Mouse (Mus musculus): ENCODE results near the gene Uqcc2. TPM values are rescaled to one million over a fixed set of nuclear protein-coding genes. Genes with fewer than 3 reads are reported as not detected.

The Uqcc2 gene
- 100 to 1,000 TPM; 429 to 490 (median 471) TPM for total RNA-seq (2022)

DNA sequence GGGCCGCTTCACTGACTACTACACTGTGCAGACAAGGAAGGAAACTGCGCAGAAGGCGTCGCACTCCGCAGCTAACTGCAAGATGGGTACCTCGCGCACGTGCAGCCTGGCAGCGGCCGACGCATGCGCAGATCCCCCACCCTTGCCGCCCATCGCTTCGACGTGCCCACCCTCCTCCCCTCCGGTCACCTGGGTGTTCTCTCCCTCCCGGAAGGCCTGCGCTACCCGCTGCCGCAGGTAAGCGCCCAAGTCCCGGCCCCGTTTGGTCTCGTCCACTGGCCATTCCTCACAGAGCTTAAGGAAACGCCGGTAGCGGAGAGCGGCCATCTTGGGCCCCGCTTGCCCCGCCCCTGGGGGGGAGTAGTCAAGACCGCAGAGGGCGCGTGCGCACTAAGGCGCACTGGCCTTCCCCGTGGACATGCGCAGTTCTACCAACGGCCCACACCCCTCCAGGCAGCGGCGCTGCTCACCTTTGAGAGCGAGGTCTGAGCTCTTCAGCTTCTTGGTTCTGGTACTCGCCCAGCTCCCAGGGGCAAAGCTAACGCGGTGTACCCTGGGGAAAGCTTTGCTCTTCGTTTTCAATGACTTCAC, at the start of gene Uqcc2:
Gene Uqcc2 (minus strand): TSS at position 366 of the 591 bp plus-strand sequence.
- peak; percentile 96 to 99 for DNase-seq (ENCODE audit: low spot score in 2 of 2)

DNA sequence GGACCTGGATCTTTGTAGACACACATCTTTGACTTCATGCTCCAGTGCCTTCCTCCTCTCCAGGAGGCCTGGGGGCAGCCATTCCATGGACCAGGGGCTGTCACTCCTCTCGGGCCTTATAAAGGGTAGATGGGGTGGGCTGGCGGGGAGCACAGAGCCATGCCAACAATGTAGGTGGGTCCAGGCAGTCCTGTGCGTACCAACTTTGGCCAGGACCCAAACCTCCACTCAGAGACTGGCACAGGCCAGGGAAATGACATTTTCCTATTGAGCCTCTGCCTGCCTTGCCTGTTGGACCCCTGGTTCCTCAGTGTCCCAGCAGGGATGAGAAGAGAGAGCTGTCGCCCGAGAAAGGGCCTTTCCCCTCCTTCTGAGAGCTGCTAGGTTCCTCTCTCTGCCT, 48.7 kb upstream of the Uqcc2 start:
- DNase-seq (ENCODE audit: low spot score in 2 of 2): no peak

DNA sequence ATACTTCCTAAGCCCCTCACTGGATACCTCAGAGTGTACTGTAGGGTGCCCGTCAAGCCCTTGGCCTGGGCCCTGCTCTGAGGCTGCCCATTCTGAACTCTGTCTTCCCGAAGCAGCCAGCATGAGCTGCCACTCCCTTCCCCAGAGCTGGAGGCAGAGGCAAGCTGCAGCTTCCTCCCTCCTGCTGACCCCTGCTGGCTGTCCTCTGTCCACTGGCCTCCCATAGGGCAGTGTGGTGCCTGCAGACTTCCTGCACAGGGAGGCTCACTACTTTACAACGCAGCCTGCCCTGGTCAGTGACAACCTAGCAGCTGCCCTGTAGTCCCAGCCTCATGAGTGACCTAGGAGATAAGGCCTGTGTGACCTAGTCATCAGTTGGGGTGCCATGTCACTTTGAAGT, 48.0 kb upstream of the Uqcc2 start:
- peak; percentile 43 to 62 for DNase-seq (ENCODE audit: low spot score in 2 of 2)

DNA sequence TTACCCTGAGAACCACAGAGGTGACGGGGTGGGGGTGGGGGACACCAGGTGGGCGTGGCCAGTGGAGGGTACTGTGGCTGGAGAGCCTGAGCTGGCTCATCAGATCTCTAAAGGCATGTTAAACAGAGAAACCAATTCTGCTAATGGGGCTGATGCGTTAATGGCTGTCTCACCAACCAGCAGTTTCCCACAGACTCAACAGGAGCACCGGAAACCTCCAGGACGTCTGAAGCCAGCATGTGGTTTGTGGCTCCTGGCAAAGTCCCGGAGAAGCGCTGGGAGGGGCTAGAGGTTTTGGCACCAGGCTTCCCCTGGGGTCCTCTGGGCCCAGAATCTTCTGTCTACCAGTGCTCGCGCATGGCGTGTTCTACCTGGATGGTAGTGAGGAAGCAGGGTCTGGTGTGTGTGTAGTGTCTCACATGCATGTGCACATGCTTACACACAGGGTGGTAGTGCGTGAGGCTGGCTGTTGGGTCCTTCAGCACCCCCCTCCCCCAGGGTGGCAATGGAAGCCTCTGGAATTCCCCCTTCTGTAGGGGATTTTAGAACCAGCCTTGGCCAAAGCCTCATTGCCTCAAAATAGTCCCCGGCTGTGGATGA, 46.1 kb upstream of the Uqcc2 start:
- DNase-seq (ENCODE audit: low spot score in 2 of 2): no peak

DNA sequence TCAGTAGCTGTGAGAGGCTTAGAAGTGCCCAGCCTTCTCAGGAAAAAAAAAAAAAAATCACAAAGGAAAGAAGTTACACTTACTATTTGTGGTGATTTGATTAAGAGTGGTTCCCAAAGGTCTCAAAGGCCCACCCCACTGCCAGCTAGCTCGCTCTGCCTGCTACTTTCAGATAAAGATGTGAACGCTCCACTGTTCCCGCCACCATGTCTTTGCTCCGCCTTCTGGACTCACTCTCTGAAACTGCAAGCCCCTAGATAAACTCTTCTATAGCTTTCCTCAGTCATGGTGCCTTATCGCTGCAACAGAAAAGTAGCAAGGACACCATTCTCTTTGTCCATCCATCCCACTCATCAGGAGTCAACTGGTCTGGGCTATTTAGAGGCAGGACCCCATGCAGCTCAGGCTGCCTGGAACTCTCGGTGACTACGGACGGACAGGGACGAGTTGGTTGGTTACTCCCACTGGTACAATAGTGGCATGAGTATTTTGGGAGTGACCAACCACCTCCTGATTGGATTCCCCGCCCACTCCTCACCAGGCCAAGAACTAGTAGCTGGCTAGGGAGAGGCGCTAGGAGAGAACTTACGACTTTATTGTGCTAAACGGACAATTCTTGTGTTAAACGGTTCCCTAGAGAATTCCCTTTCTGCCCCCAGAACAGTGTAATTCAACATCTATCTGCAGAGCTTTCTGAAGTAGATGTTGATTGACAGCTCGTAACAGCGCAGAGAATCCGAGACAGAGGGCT, 44.9 kb upstream of the Uqcc2 start:
- no peak for DNase-seq (ENCODE audit: low spot score in 2 of 2)

DNA sequence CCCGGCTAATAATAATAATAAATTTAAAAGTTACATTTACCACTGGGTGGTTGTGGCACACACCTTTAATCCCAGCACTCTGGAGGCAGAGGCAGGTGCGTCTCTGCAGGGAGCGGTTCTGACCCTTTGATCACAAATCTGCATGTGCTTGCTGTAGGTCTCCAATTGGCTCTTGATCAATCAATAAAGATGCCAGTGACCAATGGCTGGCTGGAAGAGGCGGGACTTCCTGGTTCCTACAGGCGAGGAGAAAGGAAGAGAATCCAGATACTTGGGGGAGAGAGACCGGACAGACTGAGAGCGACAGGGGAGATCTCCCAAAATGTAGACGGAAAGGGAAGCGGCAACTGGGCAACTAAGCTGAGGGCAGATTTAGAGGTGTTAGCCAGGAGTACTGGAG, 44.3 kb upstream of the Uqcc2 start:
- no peak for DNase-seq (ENCODE audit: low spot score in 2 of 2)

DNA sequence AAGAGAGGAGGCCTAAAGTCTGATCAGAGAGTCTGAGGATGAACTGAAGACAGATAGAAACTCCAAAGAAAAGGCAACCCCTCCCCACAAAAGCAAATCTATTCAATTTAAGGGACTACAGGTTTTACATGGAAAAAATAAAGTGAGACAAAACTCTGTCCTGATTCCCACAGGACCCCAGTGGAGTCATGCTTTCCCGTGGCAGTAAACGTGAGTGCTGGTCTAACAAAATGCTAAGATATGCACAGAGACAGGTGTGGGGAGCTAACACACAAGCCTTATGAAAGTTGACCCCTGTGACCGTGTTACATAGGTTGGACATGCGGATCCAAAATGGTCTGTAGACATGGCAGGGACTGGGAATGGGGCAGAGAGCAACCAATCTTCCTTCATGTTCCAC, 43.0 kb upstream of the Uqcc2 start:
- no peak for DNase-seq (ENCODE audit: low spot score in 2 of 2)

DNA sequence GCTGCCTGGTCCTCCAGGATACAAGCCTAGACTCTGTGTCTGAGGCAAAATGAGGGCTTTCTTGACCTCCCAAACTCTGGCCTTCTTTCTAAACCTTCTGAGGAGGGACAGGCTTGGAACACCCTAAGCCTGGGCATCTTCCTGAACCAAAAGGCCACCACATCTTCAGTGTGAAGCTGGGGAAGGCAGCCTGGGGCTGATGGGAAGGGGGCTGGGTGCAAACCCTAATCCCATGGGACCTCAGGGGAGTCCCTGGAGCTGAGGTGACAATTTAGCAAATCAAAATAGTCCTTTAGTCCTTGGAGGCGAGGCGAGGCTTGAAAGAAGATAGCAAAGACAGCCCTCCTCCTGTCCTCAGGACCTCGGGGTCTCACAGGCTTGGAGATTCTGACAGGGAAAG, 42.6 kb upstream of the Uqcc2 start:
- DNase-seq (ENCODE audit: low spot score in 2 of 2): no peak

DNA sequence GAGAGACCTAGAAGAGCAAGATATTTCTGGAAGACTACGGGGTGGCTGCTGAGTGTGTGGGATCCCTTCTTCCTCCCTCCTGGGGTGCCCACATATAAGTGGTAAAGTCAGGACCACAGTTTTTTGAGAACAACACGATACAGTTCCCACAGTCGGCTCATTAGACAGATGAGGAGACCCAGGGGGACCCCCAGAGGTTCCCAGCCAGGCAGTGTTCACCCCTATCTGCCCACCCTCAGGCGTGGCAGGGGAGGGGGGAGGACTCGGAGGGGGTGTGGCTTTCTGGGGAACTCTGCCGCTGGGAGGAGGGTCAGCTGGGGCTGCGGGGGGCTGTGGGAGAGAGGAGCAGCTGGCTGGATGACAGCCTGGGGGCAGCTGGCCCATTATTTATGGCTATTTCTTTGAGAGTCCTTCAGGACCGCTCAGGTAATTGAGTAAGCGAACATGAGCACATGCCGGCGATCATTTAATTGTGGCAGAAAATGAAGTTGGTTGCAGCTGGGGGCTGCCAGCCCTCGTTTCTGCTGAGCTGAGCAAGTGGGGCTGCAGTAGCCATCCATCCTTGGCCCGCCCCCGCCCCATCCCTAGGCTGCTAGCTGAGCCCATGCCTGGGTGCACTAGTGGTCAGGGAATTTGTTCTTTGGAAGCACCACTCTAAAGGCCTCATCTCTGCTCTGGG, 41.6 kb upstream of the Uqcc2 start:
- DNase-seq (ENCODE audit: low spot score in 2 of 2): no peak

DNA sequence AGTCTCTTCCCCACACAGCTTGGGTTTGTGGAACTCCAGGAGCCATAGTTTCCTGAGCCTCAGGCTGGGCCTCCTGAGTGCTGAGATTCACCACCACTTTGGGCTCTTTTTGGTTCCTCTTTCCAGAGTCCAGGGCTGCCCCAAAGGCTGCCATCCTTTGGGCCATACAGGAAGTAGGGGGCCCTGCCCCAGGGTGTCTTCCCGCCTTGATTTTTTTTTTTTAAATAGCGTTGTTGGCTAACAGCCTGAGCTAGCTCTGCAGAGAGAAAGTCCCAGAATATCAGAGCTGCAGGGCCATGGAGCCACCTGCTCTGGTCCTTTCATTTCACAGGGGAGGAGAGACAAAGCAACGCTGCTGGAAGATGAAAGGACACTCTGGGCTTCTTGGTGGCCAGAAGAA, 40.0 kb upstream of the Uqcc2 start:
- DNase-seq (ENCODE audit: low spot score in 2 of 2): no peak

DNA sequence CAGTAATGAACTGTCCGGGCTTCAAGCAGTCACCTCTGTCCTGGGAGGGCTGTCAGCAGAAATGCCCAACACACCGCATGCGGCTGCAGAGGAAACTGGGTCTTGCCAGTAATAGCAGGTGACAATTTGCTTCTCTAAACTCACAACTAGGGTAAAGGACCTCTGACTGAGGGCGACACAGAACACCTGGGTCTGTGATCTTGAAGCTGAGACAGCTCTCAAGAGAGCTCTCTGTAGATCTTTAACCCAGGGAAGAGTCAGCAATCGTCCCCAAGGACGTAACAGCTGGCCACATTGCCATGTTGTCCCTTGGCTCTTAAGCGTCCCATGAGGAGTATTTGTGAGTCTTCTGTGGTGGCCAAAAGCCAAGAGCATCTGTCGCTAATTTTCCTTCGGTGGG, 38.7 kb upstream of the Uqcc2 start:
- DNase-seq (ENCODE audit: low spot score in 2 of 2): no peak

DNA sequence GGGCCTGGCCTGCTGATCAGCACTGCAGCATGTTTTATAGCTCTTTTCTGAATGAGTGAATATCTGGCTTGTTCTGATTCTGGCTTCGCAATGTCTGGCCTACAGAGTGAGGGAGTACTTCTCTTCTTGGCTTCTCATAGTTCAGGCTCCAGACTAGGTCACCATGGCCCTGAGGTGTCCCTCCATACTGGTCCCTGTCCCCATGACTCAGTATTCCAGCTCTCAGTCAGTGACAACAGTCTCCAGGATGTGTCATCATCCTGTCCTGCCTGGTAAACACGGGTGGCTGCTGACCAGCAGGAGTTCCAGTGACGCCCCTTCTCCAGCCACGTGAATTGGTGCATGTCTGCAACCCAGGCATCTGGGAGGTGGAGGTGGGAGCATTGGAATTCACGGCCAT, 37.4 kb upstream of the Uqcc2 start:
- DNase-seq (ENCODE audit: low spot score in 2 of 2): no peak

DNA sequence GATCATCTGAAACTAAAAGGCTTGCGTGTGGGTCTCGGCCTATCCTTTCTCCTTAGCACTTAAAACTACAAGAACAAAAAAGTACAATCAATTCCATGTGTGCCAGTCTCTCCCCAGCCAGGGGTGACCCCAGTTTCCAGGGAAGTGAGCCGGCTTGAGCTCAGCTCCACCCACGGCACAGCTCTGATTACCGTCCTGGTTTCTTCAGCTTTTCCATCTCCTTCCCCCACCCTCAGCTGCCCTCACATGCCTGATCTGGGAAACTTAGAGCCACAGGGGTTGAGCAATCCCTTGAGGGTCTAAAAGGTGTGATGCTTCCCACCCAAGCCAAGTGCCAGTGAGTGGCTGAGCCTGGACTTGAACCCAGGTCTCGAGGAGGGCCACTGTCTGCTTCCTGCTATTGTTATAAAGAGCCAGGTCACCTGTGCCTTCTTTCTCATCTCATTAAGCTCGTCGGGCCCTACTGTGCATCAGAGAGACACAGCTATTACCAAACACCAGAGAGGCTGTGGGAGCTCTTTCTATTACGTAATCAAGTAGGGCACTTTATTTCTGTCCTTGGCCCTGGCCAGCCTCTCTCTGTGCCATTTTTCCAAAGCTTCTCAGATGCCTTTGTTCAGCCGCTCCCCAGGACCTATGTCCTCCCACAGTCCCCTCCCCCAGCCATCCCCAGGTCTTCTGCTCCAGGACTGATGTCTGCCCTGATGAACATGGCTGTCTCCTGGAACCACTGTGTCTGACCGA, 36.4 kb upstream of the Uqcc2 start:
- peak in 1 of 2 experiments; percentile 48 for DNase-seq (ENCODE audit: low spot score in 2 of 2)

DNA sequence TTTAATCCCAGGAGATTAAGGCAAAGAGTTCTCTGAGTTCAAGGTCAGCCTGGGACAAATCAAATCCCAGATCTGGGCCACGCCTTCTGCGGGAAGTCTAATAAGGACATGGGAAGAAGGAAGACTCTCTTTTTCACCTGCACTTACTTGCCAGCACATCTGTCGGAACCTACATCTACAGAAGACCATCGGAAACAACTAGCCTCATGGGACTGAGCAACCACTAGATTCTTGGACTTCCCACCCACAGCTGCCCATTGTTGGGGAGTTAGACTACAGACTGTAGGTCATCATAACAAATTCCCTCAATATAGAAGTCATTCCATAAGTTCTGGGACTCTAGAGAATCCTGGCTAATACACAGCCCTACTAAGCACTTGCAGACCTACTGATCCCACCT, 34.9 kb upstream of the Uqcc2 start:
- DNase-seq (ENCODE audit: low spot score in 2 of 2): no peak

DNA sequence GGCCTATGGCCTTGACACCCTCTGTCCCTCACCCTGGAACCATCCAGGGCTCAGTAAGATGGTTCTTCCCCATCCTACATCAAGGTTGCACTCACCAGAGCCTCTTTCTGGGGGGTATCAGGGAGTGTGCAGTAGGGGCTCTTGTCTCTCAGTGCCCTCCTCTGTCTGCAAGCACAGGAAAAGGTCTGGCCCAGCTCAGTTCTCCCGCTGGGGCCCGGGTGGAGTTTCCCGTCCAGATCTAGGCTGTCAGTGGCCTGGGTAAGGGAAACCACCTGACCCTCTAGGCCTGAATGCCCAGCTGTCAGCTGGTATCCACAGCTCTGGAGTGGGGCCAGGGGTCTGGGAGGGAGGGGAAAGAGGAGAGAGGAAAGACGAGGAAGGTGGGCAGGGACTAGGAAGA, 33.8 kb upstream of the Uqcc2 start, which contains the start of gene Ip6k3:
Gene Ip6k3 (minus strand): TSS at position 251 of the 400 bp plus-strand sequence.
- peak; percentile 57 to 76 for DNase-seq (ENCODE audit: low spot score in 2 of 2)

DNA sequence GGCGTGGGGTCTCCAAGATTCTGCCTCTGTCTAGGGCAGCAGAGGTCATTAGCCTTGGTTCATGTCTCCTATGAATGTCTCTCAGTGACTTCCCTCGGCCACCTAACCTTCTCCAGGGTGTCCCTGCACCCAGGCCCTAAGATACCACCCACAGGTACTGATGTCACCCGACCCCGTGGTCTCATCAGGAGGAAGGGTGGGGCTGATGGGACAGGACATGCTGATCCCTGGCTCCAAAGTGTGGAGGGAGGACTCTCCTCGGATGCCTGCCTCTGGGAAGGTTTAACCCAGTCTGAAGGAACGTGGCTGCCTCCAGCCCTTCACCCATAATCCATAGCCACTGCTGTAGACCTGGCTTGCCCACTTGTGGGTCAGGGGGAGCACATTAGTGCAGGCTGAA, 33.2 kb upstream of the Uqcc2 start:
- peak; percentile 54 to 57 for DNase-seq (ENCODE audit: low spot score in 2 of 2)

DNA sequence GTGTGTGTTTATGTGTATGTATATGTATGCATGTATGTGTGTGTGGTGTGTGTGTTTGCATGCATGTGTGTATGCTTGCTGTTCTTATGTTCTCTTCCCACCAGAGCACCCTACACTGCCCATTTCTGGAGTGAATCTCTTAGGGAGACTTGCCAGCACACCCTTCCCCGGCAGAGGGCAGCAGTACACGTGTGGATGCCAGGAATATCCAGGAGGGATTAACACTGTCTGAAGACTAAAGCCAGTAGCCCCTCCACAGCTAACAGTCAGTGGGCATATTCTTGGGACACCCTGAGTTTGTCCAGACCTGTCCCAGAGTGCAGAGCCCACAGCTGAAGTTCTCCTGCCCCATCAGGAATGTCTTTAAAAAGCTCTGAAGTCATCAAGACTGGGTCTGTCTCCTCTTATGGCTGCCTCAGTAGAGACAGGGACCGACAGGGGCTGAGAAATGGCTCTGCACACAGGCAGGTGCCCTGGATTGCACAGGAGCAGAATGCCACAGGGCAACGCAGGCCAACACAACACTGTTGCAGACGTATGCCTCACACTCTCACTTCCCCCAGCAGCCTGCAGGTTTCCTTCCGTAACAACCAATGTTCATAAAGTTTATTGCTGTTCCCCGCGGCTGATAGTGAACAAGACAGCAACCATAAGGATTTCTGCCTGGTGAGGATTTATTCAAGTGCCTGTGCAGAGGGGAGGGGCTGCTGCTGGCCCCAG, 31.5 kb upstream of the Uqcc2 start:
- peak in 1 of 2 experiments; percentile 52 for DNase-seq (ENCODE audit: low spot score in 2 of 2)

DNA sequence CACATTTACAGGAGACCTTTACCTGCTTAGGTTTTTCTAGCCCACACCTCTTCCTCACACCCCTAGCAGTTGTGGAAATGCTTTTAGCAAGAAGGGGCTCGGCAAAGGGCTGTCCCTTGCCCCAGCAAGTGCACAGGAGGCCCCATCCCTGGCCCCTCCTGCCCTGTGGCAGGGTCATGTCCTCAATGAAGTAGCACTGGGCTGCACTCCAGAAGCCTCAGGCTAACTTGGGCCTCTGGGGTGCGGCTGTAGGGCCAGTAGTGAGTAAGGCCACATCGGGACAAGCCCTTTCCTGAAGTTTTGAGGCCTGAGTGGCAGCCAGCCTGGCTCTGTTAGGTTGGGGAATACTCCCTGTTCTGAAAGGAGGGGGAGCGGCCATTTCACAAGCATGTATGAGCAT, 27.2 kb upstream of the Uqcc2 start:
- DNase-seq (ENCODE audit: low spot score in 2 of 2): peak; percentile 72 to 84

DNA sequence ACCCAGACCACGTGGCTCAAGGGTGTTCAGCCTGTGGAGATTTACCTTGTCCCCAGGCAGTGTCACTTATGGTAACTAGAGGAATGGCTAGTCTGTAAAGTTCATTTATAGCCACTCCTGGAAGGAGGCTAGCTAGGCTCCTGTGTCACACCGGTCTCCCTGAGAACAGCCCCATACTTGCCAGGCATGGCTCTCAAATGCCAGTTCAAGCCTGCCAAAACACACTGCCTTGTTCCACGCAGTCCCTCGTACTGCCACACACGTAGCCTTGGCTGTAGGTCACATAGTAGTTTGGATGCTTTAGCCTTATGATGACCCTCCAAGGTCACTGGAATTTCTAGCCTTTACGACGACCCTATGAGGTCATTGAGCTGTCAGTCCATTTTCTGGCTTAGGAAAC, 25.5 kb upstream of the Uqcc2 start:
- DNase-seq (ENCODE audit: low spot score in 2 of 2): peak; percentile 70 to 79

DNA sequence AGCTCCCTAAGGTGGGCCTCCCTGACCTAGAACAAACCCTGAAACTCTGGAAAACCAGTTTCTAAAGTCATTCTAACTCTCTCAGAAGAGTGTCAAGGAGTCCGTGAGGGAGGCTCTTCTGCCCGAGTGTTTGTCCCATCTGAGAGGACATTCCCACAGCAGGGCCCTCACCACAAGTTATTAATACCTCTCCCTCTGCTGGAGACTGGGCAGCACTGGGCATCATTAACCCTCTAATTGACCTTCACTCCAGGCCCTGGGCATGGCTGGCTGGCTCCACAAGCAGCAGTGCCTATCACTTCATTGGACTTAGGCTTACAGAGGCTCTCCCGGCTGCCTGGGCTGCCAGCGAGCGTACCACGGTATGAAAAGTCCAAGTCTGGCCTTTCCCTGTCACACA, 24.7 kb upstream of the Uqcc2 start:
- DNase-seq (ENCODE audit: low spot score in 2 of 2): peak in 1 of 2 experiments; percentile 27

DNA sequence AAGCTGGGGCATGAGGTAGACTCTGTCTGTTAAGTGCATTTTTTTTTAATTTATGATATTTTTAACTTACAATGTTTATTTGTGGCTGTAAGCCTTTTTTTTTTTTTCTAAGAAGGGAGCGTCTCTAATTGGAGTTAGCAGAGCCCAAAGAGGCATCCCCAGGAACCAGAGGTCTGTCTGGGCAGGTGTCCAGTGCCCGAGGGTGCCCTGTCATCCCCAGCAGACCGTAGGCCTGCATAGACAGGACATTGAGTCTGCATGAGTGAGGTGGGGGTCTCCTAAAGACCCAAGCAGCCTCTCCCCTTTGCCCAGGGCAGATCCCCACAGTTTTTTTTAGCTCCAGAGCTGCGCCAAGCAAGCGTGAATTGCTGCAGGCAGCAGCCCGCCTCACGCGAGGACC, 22.0 kb upstream of the Uqcc2 start:
- no peak for DNase-seq (ENCODE audit: low spot score in 2 of 2)
